Mouse (Mus musculus) testis, postnatal 10 days (tissue): ENCODE data around the gene Fubp3.
"Not testable (repeated sequence)": the region's sequence is repeated elsewhere in the genome, so short reads cannot be mapped to it uniquely, and the experiment has no call there.

Experiments used
- DNase-seq: peaks from one replicate; pipeline ENCODE4 v3.0.0; 2021; ENCODE audit warnings: low spot score

The Fubp3 gene

GRCm38 (mm10) chr2:31572051-31572914, at the start of gene Fubp3:
Gene Fubp3, plus strand, starts transcription at chr2:31572651.
- DNase-seq = peak; percentile 97

GRCm38 (mm10) chr2:31524641-31525040, 47.8 kb upstream of the Fubp3 start:
- no peak for DNase-seq

DNA sequence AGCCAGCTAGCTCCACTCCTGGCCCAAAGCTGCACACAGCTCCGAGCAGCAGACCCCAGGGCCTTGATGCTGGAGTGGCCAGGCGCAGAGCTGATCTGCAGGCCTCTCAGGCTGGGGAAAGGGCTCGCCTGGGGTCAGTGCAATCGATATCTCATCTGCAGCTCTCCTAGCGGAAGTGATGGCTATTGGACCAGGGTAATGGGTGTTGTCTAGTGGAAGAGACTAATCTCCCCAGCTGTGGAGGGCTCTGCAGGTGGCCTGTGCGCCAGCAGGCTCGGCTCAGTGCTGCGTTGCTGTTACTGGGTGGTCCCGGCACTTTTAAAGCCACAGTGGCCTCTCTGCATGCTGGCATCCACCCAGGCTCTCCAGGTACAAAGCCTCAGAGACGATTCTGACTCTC, 46.7 kb upstream of the Fubp3 start:
- DNase-seq = no peak

DNA sequence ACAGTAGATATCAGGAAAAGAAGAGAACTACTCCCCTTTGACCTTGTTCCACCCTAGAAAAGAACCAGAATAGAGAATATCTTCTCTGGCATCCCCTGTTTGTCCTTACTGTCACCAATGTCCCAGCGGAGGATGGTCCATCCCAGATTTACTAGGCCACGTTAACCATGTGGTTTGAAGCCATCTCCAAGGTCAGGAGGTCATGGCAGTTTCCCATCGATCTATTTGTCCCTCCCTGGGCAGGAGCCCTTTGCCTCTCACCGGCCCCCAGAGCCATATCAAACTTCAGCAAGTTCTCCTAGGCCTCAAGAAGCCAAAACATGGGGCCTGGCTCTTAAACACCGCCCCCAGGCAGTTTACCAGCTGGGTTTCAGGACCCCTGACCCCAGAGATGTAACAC, 42.2 kb upstream of the Fubp3 start:
- DNase-seq = no peak

- peak; percentile 64 for DNase-seq
Measured at GRCm38 (mm10) chr2:31537054-31537453, 35.4 kb upstream of the Fubp3 start.

- no peak for DNase-seq
Measured at GRCm38 (mm10) chr2:31538745-31539144, 33.7 kb upstream of the Fubp3 start.

GRCm38 (mm10) chr2:31541581-31541980, 30.9 kb upstream of the Fubp3 start:
- no peak for DNase-seq

DNA sequence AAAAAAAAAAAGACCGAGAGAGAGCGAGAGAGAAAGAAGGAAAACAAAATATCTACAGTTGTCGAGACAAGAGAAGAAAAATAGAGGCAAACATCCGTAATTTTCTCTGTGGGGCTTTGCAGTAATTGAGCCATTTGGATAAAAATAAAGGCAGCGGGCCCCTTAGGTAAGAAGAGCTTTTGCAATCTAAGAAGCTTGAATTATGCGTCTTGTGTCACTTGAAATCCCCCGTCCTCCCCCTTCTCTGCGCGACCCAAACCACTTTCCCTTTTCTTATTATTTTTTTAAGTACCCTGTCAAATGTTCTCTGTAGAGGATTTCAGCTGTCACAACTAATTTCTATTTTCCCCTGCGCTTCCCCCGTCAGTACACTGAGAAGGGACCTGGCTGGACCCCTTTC, 24.7 kb upstream of the Fubp3 start:
- DNase-seq = no peak

GRCm38 (mm10) chr2:31550503-31550902, 21.9 kb upstream of the Fubp3 start:
- DNase-seq = no peak

- not testable (repeated sequence) for DNase-seq
Measured at GRCm38 (mm10) chr2:31551351-31551750, 21.1 kb upstream of the Fubp3 start.

- no peak for DNase-seq
Measured at GRCm38 (mm10) chr2:31551971-31552370, 20.5 kb upstream of the Fubp3 start.

GRCm38 (mm10) chr2:31554619-31555018, 17.8 kb upstream of the Fubp3 start:
- DNase-seq = no peak

DNA sequence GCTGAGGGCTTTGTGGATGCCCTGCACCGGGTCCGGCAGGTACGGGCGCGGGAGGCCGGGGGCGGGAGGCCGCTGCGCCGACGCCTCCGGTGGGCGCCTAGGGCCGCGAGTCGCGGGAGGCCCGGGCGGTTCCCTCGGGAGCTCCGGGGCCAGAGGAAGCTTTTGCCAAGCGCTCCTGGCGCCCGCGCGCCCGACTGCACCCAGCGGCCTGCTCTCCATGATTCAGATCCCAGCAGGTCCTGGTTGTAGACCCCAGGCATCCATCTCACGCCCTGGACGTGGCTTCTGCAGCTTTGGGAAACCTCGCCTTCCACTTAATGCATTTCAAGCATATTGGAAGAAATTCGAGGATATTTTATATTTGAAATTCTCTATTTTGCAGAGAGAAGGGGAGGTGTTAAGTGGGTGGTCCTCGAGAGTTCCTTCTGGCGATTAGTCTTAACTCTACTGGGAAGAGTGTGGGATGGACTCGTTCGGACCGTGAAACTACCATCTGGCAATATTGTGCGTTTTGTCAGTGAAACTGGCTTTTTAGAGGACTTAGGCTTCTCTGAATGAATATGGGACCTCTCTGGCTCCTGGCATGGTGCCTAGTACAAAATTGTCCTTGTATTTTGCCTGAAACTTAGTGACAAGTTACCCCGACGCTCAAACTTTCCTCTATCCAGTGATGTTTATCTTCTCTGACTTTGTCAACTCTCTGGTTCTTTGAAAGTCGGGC, 624 bp downstream of the Fubp3 start:
- no peak for DNase-seq

DNA sequence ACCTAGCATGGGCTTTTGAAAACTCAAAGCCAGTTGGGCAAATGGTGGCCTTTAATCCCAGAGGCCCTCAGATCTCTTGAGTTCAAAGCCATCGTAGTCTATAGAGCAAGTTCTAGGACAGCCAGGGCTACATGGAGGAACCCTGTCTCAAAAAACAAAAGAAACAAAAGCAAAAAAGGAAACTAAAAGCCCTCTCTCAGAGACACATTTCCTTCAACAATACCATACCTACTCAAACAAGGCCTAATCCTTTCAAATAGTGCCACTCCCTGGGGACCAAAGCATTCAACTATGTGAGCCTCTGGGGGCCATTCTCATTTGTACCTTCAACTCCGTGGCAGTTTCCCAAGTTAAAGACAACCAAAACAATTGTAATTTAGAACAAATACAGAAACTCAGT, 9.2 kb downstream of the Fubp3 start:
- no peak for DNase-seq

GRCm38 (mm10) chr2:31591799-31592484, 19.5 kb downstream of the Fubp3 start:
- no peak for DNase-seq

DNA sequence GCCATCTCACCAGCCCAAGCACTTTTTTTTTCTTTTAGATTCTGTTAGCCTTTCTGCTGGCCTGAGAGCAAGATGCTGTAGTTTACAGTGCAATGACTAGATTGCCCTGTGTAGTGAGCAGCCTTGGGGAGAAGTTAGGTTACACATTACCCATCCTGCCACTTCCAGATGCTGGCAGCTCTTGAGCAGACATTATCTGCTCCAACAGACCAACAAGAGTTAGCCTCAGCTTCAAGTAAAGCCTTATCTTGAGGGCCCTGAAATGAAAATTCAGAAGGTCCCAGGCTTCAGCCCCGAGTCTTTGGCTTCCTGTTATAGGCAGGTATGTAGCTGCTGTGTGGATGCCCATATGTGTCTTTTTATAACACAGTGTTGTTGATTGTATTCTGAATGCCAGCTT, 35.1 kb downstream of the Fubp3 start:
- DNase-seq = no peak

DNA sequence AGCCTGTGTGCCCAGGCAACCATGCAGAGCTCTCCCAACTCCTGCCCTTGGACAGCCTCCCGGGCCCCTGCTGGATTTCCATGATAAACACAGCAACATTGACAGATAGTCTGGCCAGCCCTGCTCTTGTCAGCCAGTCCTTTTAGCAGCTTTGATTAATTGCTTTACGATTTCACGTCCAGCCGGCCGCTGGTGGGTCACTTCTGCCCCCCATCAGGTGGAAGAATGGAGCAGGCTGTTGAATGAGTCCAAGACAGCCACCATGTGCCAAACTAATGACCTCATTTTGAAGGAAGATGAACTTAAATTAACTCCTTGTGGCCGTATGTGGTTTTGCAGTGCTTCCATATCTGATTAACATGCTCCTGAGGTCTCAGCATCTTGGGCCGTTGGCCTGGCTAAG, 37.4 kb downstream of the Fubp3 start:
- no peak for DNase-seq

- peak; percentile 63 for DNase-seq
Measured at GRCm38 (mm10) chr2:31610922-31611321, 38.5 kb downstream of the Fubp3 start.

DNA sequence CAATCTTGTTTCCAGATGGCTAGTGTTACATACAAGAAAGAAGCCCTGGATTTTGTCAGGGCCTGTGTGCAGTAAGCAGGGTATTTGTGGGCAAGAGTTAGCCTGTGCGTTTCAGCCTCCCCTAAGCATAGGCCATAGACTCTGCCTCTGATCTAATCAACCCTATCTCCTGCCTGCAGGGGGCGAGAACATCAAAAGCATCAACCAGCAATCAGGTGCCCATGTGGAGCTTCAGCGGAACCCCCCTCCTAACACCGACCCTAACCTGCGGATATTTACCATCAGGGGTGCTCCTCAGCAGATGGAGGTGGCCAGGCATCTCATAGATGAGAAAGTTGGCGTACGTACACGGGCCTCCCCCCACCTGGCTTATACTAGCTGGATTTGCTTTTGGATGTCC, 38.9 kb downstream of the Fubp3 start:
- DNase-seq = no peak

DNA sequence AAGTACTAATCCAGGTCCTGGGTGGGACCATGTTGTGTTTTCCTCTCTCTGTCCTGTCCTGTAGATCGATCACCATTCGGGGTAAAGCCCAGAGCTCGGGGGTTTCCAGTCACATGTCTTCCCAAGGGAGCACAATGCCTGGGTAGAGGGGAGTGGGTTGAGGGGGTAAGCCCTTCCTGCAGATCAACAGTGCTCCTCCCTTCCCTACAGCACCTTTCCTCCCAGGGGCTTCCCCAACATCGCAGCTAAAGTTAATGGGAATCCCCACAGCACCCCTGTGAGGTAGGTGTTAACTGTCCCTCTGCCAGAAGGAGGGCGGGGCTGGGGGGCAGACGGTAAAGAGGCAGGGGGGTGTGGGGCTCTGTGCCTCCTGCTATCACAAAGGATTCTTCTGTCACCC, 40.2 kb downstream of the Fubp3 start:
- DNase-seq = no peak

DNA sequence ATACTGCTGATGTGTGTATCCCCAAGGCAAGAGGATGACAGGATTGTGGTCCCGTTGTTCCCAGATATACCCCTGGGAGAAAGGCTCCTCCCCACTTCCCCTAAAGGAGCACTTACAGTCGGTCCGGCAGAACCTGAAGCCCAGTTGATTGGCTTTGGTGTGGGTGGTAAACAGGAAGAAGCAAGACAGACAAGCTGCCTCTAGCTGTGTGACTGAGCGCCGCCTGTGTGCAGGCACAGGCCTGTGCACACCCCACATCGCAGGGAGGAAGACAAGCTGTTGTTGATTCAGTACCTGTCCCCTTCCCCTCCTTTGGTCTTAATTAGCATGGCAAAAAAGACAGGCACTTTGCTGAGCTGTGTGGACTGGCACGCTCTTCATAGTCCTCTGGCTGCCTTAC, 41.3 kb downstream of the Fubp3 start:
- no peak for DNase-seq

DNA sequence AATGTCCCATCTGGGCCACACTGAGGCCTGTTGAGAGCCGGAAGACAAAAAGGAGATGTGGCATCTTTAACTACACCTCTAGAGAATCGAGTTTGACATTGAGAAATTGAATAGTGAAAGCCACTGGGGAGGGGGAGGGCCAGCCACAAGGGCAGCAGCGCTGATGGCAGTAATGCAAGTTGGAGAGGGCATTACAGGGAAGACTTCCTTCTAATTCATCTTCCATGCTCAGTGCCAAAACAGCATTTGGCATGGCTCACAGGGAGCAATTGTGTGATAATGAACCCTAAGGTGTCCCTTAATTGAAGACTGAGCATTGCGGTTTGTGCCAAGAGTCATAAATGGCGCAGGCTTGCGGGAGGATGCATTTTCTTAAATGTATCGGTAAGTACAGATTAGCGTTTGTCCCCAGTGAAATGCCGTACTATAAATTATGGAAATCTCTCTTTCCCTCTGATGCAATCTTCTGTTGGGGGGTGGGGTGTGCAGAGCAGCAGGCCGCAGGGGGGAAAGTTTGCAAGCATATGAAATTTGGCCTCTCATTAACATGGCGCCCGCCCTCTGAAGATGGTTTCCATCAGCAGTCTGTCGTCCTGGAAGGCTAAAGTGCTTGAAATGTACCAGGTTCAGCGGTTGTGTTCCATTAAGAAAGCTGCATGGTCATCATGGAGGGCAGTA, 46.2 kb downstream of the Fubp3 start:
- DNase-seq = no peak
